Mouse (Mus musculus) layer of hippocampus, postnatal 25 days (tissue): Measurements from ENCODE around the gene Cfap70. TPM values are rescaled to one million over a fixed set of nuclear protein-coding genes. Genes with fewer than 3 reads are reported as not detected.

ENCODE experiments used
- DNase-seq, 2 experiments: peaks; one replicate each; pipeline ENCODE4 v3.0.0; 2022; ENCODE audit warnings: mixed read lengths in 2 of 2, low spot score in 1 of 2; ENCODE audit errors: extremely low spot score in 1 of 2
- total RNA-seq, 2 experiments: library from RNA; stranded (reverse); gene quantifications; 2 replicates each; pipeline ENCODE4 v1.2.3; 2021

Cfap70 gene
- total RNA-seq: under 1 TPM; 0.62 to 0.82 TPM

- peak in 1 of 2 experiments; percentile 30 for DNase-seq
Measured at GRCm38 (mm10) chr14:20451765-20452331, at the start of gene Cfap70. Cfap70 (minus strand) TSS chr14:20452226.

GRCm38 (mm10) chr14:20499982-20500381, 48.0 kb upstream of the Cfap70 start:
- DNase-seq: no peak

- DNase-seq: no peak
Measured at GRCm38 (mm10) chr14:20496603-20497002, 44.6 kb upstream of the Cfap70 start, which contains the start of gene Mss51. Mss51 (minus strand) TSS chr14:20496901.

GRCm38 (mm10) chr14:20486031-20486430, 34.0 kb upstream of the Cfap70 start:
- DNase-seq: no peak

- DNase-seq: no peak
Measured at GRCm38 (mm10) chr14:20482051-20482751, 30.2 kb upstream of the Cfap70 start.

GRCm38 (mm10) chr14:20481211-20481610, 29.2 kb upstream of the Cfap70 start:
- DNase-seq: no peak

- DNase-seq: no peak
Measured at GRCm38 (mm10) chr14:20480195-20480579, 28.2 kb upstream of the Cfap70 start.

- DNase-seq: peak; percentile 61 to 65
Measured at GRCm38 (mm10) chr14:20479291-20480194, 27.5 kb upstream of the Cfap70 start, which contains the start of gene Anxa7. Anxa7 (minus strand) TSS chr14:20480133.

GRCm38 (mm10) chr14:20478801-20479200, 26.8 kb upstream of the Cfap70 start:
- no peak for DNase-seq

GRCm38 (mm10) chr14:20478385-20478784, 26.4 kb upstream of the Cfap70 start:
- DNase-seq: no peak

GRCm38 (mm10) chr14:20477261-20478025, 25.4 kb upstream of the Cfap70 start:
- DNase-seq: no peak

- DNase-seq: no peak
Measured at GRCm38 (mm10) chr14:20460216-20460615, 8.2 kb upstream of the Cfap70 start.

GRCm38 (mm10) chr14:20458378-20458777, 6.4 kb upstream of the Cfap70 start:
- no peak for DNase-seq

GRCm38 (mm10) chr14:20452929-20453328, 903 bp upstream of the Cfap70 start:
- DNase-seq: no peak

GRCm38 (mm10) chr14:20451302-20451701, 724 bp downstream of the Cfap70 start:
- DNase-seq: no peak

GRCm38 (mm10) chr14:20447209-20447608, 4.8 kb downstream of the Cfap70 start:
- DNase-seq: peak in 1 of 2 experiments; percentile 16

GRCm38 (mm10) chr14:20442252-20442651, 9.8 kb downstream of the Cfap70 start:
- DNase-seq: no peak

GRCm38 (mm10) chr14:20436976-20437375, 15.1 kb downstream of the Cfap70 start:
- DNase-seq: no peak

GRCm38 (mm10) chr14:20432420-20432819, 19.6 kb downstream of the Cfap70 start:
- no peak for DNase-seq

GRCm38 (mm10) chr14:20431726-20432125, 20.3 kb downstream of the Cfap70 start:
- no peak for DNase-seq
